Mouse (Mus musculus): Measurements from ENCODE around the gene Wfikkn1. TPM values are rescaled to one million over a fixed set of nuclear protein-coding genes. Genes with fewer than 3 reads are reported as not detected.
A peak's percentile ranks its signal among the peaks of the same experiment; 100 is the strongest.

The Wfikkn1 gene
- total and polyA plus RNA-seq, 3 experiments = 0.19 to 0.53 TPM; not detected in 1

- DNase-seq (ENCODE audit: low read depth, low spot score) = no peak
- peaks cover 0 to 3% of the 10 kb centered on the region in 2 experiments; a peak in 1 of 4 replicates for H3K36me3 ChIP-seq (ENCODE audit: control insufficient read depth in 1 of 2, insufficient read depth in 2 of 2, low read length in 2 of 2)
- TF ChIP-seq TCF12 (IDR thresholded peaks at IDR 0.05; ENCODE audit: low read depth, low read length) (no peak), TBP (IDR thresholded peaks at IDR 0.05; ENCODE audit: low read depth, low read length) (peak; percentile 76)
- no peaks in the 10 kb centered on the region for H3K9me3 ChIP-seq (replicated peaks; ENCODE audit: insufficient read depth, low read length)
- no peak overlapping the region for H3K9ac ChIP-seq (ENCODE audit: control insufficient read depth, low read depth, low read length, poor library complexity, severe bottlenecking)
- H3K27me3 ChIP-seq (ENCODE audit: control insufficient read depth in 1 of 2, insufficient read depth in 2 of 2, low read length in 2 of 2) = no peaks in the 10 kb centered on the region
- no peak overlapping the region for H3K4me3 ChIP-seq (ENCODE audit: control insufficient read depth in 1 of 2, insufficient read depth in 1 of 2, low read depth in 2 of 2, low read length in 2 of 2)
- H3K79me2 ChIP-seq (ENCODE audit: control insufficient read depth, insufficient read depth, low read length, poor library complexity) = peaks cover 25% of the 10 kb centered on the region
- H3K4me1 ChIP-seq (ENCODE audit: control insufficient read depth in 1 of 2, insufficient read depth in 2 of 2, low read length in 2 of 2) = peaks cover 2 to 9% of the 10 kb centered on the region in 2 experiments; a peak in 2 of 4 replicates
- H3K27ac ChIP-seq (ENCODE audit: control insufficient read depth, low read depth, low read length) = no peak overlapping the region
These were observed 10.7 kb downstream of the Wfikkn1 start for GRCm38 (mm10) chr17:25869954-25870353.

GRCm38 (mm10) chr17:25869498-25869897 lies 11.2 kb downstream of the Wfikkn1 start:
- Histone ChIP-seq H3K4me1 (ENCODE audit: control insufficient read depth in 1 of 2, insufficient read depth in 2 of 2, low read length in 2 of 2) (peaks cover 2 to 9% of the 10 kb centered on the region in 2 experiments; a peak in 2 of 4 replicates), H3K27me3 (ENCODE audit: control insufficient read depth in 1 of 2, insufficient read depth in 2 of 2, low read length in 2 of 2) (no peaks in the 10 kb centered on the region), H3K79me2 (ENCODE audit: control insufficient read depth, insufficient read depth, low read length, poor library complexity) (peaks cover 25% of the 10 kb centered on the region), H3K36me3 (ENCODE audit: control insufficient read depth in 1 of 2, insufficient read depth in 2 of 2, low read length in 2 of 2) (peaks cover 0 to 3% of the 10 kb centered on the region in 2 experiments; a peak in 1 of 4 replicates), H3K27ac (ENCODE audit: control insufficient read depth, low read depth, low read length) (no peak overlapping the region), H3K9ac (ENCODE audit: control insufficient read depth, low read depth, low read length, poor library complexity, severe bottlenecking) (no peak overlapping the region), H3K4me3 (ENCODE audit: control insufficient read depth in 1 of 2, insufficient read depth in 1 of 2, low read depth in 2 of 2, low read length in 2 of 2) (no peak overlapping the region), H3K9me3 (replicated peaks; ENCODE audit: insufficient read depth, low read length) (no peaks in the 10 kb centered on the region)
- DNase-seq (ENCODE audit: low read depth, low spot score) = no peak
- no peak for TF ChIP-seq ZMIZ1 (IDR thresholded peaks at IDR 0.05; ENCODE audit: low read depth, low read length)
- TF ChIP-seq HCFC1 (IDR thresholded peaks at IDR 0.05; ENCODE audit: low read depth, low read length) = no peak
- no peak for TF ChIP-seq RAD21 (IDR thresholded peaks at IDR 0.05; ENCODE audit: low read depth, low read length)
- TF ChIP-seq USF2 (IDR thresholded peaks at IDR 0.05; ENCODE audit: borderline replicate concordance in 1 of 2, insufficient read depth in 1 of 2, low read depth in 1 of 2, low read length in 2 of 2) = no peak
- TF ChIP-seq TBP (IDR thresholded peaks at IDR 0.05; ENCODE audit: low read depth, low read length) = no peak
- no peak for TF ChIP-seq USF1 (IDR thresholded peaks at IDR 0.05; ENCODE audit: low read depth, low read length)
- no peak for TF ChIP-seq SMC3 (IDR thresholded peaks at IDR 0.05; ENCODE audit: low read depth, low read length)
- TF ChIP-seq SIN3A (IDR thresholded peaks at IDR 0.05; ENCODE audit: low read length) = no peak

GRCm38 (mm10) chr17:25868601-25869191 lies 12.0 kb downstream of the Wfikkn1 start, which contains the start of gene Mcrip2:
Gene Mcrip2 (minus strand): TSS chr17:25868764.
- H3K4me1 ChIP-seq (ENCODE audit: control insufficient read depth in 1 of 2, insufficient read depth in 2 of 2, low read length in 2 of 2) = 0 out of 4 replicates have a peak, but pooled peaks cover 0 to 5% of the 10 kb centered on the region in 2 experiments
- peak within 1 kb of the TSS; percentile 47 for H3K27ac ChIP-seq (ENCODE audit: control insufficient read depth, low read depth, low read length)
- H3K79me2 ChIP-seq (ENCODE audit: control insufficient read depth, insufficient read depth, low read length, poor library complexity) = peaks cover 25% of the 10 kb centered on the region
- H3K9ac ChIP-seq (ENCODE audit: control insufficient read depth, low read depth, low read length, poor library complexity, severe bottlenecking) = peak within 1 kb of the TSS; percentile 80
- peaks cover 0 to 3% of the 10 kb centered on the region in 2 experiments; a peak in 1 of 4 replicates for H3K36me3 ChIP-seq (ENCODE audit: control insufficient read depth in 1 of 2, insufficient read depth in 2 of 2, low read length in 2 of 2)
- H3K9me3 ChIP-seq (replicated peaks; ENCODE audit: insufficient read depth, low read length) = no peaks in the 10 kb centered on the region
- H3K4me3 ChIP-seq (ENCODE audit: control insufficient read depth in 1 of 2, insufficient read depth in 1 of 2, low read depth in 2 of 2, low read length in 2 of 2) = peak within 1 kb of the TSS; percentile 76 to 79
- H3K27me3 ChIP-seq (ENCODE audit: control insufficient read depth in 1 of 2, insufficient read depth in 2 of 2, low read length in 2 of 2) = no peaks in the 10 kb centered on the region
- DNase-seq (ENCODE audit: low read depth, low spot score) = peak; percentile 91
- TF ChIP-seq MAZ (IDR thresholded peaks at IDR 0.05; ENCODE audit: low read depth, low read length) (peak; percentile 83; the same call in 1 of the 2 replicates), MYC (IDR thresholded peaks at IDR 0.05; ENCODE audit: low read depth, low read length) (no peak), ELF1 (IDR thresholded peaks at IDR 0.05; ENCODE audit: low read depth, low read length) (no peak), TCF12 (IDR thresholded peaks at IDR 0.05; ENCODE audit: low read depth, low read length) (peak; percentile 29; the same call in 1 of the 2 replicates), ZNF384 (IDR thresholded peaks at IDR 0.05; ENCODE audit: low read depth, low read length) (no peak), E2F4 (IDR thresholded peaks at IDR 0.05; ENCODE audit: borderline replicate concordance, low read depth, low read length) (no peak), GATA1 (IDR thresholded peaks at IDR 0.05; ENCODE audit: low read depth, low read length) (no peak), RCOR1 (IDR thresholded peaks at IDR 0.05; ENCODE audit: low read depth, low read length) (no peak), POLR2AphosphoS5 (IDR thresholded peaks at IDR 0.05; ENCODE audit: borderline replicate concordance, low read depth, low read length) (no peak), TAL1 (IDR thresholded peaks at IDR 0.05; ENCODE audit: low read length) (no peak), CHD2 (IDR thresholded peaks at IDR 0.05; ENCODE audit: low read length) (no peak), ZMIZ1 (IDR thresholded peaks at IDR 0.05; ENCODE audit: low read depth, low read length) (no peak), POLR2A (IDR thresholded peaks at IDR 0.05; ENCODE audit: control insufficient read depth in 1 of 2, insufficient read depth in 1 of 2, low read depth in 1 of 2, low read length in 2 of 2, poor library complexity in 1 of 2) (peak; percentile 51 to 76; a peak in 1 of 4 replicates), SIN3A (IDR thresholded peaks at IDR 0.05; ENCODE audit: low read length) (peak; percentile 98), KAT2A (conservative IDR thresholded peaks at IDR 0.05; ENCODE audit: low read depth, low read length) (no peak), TBP (IDR thresholded peaks at IDR 0.05; ENCODE audit: low read depth, low read length) (peak; percentile 78), BHLHE40 (IDR thresholded peaks at IDR 0.05; ENCODE audit: borderline replicate concordance, low read depth, low read length) (no peak), POLR2AphosphoS2 (IDR thresholded peaks at IDR 0.05; ENCODE audit: low read length) (no peak), MAX (IDR thresholded peaks at IDR 0.05; ENCODE audit: low read length) (no peak), CTCF (IDR thresholded peaks at IDR 0.05 in 2 of 3, conservative IDR thresholded peaks at IDR 0.05 in 1 of 3; ENCODE audit: control insufficient read depth in 1 of 3, insufficient read depth in 1 of 3, low read depth in 2 of 3, low read length in 3 of 3, poor library complexity in 1 of 3, severe bottlenecking in 1 of 3) (no peak)
